Mouse (Mus musculus) lung, adult 2 months (tissue): ENCODE results near the gene Lins1. TPM values are rescaled to one million over a fixed set of nuclear protein-coding genes. Genes with fewer than 3 reads are reported as not detected.

Experiments used
- DNase-seq: peaks from one replicate; pipeline ENCODE4 v3.0.0; 2022
- H3K4me1 ChIP-seq: fragments of 200-500 bp; 2 replicates; pipeline ENCODE4 v1.6.1; 2011; ENCODE audit warnings: low read length; ENCODE audit not compliant: control insufficient read depth, insufficient read depth
- H3K4me3 ChIP-seq: fragments of 200-500 bp; replicated peaks from 2 replicates; pipeline ENCODE3; 2011; ENCODE audit warnings: low read depth, mild to moderate bottlenecking, control low read depth, low read length; ENCODE audit errors: extremely low read depth
- CTCF ChIP-seq: fragments of 200-500 bp; IDR thresholded peaks from 2 replicates; pipeline ENCODE4 v1.5.1; 2011; ENCODE audit warnings: mild to moderate bottlenecking, low read length, control low read depth; ENCODE audit not compliant: insufficient read depth
- POLR2A ChIP-seq: fragments of 200-500 bp; IDR thresholded peaks from 2 replicates; pipeline ENCODE4 v1.6.1; 2011; ENCODE audit warnings: low read depth, mild to moderate bottlenecking, control low read depth, low read length, borderline replicate concordance; ENCODE audit errors: extremely low read depth
- WGBS: fragments of 180-500 bp; shearing (Covaris S2); methylation state at CpG from one replicate; pipeline ENCODE4 v1.1.7; 2018; 5-methylcytosine and 5-hydroxymethylcytosine counted together
- polyA plus RNA-seq: library from polyadenylated mRNA; depleted of rRNA; stranded (reverse); fragments of >200 nt; gene quantifications from 2 replicates; pipeline ENCODE4 v1.2.3, GENCODE M21; 2012; rRNA removed

The Lins1 gene
- 5.5 and 7.3 TPM in 2 replicates for polyA plus RNA-seq

- DNase-seq = peak; percentile 96
- Histone ChIP-seq H3K4me1 (peaks cover 9% of the 10 kb centered on the region), H3K4me3 (peak within 1 kb of the TSS; percentile 96)
- 1% methylated on average over 52 of the region's 52 CpGs for WGBS
- TF ChIP-seq CTCF (no peak), POLR2A (peak; percentile 62; the same call in 1 of the 2 replicates)
Measured at GRCm38 (mm10) chr7:66689620-66690360, at the start of gene Lins1. Gene Lins1 (plus strand): TSS chr7:66689889.

- 98% methylated on average over 2 of the region's 2 CpGs for WGBS
- TF ChIP-seq POLR2A (no peak), CTCF (no peak)
- H3K4me3 ChIP-seq = no peak overlapping the region
- DNase-seq = no peak
- H3K4me1 ChIP-seq = no peaks in the 10 kb centered on the region
Measured at GRCm38 (mm10) chr7:66645736-66646135, 44.0 kb upstream of the Lins1 start.

- no peaks in the 10 kb centered on the region for H3K4me1 ChIP-seq
- no peak for DNase-seq
- no peak for TF ChIP-seq CTCF
- TF ChIP-seq POLR2A = no peak
- WGBS = 75% methylated on average over 2 of the region's 2 CpGs
- H3K4me3 ChIP-seq = no peak overlapping the region
Measured at GRCm38 (mm10) chr7:66649181-66649580, 40.5 kb upstream of the Lins1 start.

GRCm38 (mm10) chr7:66650883-66651282, 38.8 kb upstream of the Lins1 start:
- no peaks in the 10 kb centered on the region for H3K4me1 ChIP-seq
- 74% methylated on average over 5 of the region's 5 CpGs for WGBS
- TF ChIP-seq POLR2A (no peak), CTCF (no peak)
- no peak for DNase-seq
- H3K4me3 ChIP-seq = no peak overlapping the region

DNA sequence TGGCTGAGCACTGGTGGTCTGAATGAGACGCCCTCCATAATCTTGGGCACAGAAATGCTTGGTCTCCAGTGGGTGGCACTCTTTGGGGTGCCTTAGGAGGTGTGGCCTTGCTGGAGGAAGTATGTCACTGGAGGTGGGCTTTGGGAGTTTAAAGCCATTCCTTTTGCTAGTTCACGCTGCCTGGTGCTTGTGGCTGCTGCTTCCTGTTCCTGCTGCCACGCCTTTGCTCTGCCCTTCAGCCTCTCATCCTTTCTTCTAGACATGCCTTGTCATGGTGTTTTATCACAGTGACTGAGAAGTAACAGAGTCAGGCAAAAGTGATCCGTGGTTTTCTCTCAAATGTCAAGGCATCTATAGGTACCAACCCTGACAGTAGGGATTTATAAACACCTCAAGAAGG, 37.5 kb upstream of the Lins1 start:
- TF ChIP-seq CTCF = no peak
- no peak for TF ChIP-seq POLR2A
- WGBS = 76% methylated on average over 4 of the region's 4 CpGs
- Histone ChIP-seq H3K4me3 (no peak overlapping the region), H3K4me1 (0 out of 2 replicates have a peak, but pooled peaks cover under 1% of the 10 kb centered on the region)
- DNase-seq = no peak

DNA sequence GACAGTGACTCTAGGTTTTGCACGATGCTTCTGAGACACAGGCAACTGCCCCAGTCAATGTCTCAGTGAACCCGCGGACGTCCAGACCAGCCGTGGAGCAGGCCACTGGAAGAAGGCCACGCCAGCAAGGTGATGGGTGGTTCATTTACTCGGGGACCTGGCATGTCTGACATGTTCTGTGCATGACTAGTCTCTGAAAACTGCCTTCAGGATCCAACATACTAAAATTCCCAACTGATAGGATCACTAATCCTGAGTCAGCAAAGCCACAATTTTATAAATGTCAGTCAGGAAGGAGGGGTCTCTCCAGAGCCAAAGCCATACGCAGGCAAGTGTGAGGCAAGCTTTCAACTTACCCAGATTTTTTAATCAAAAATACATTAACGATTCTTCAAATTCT, 36.1 kb upstream of the Lins1 start:
- no peak for TF ChIP-seq POLR2A
- TF ChIP-seq CTCF = no peak
- 79% methylated on average over 9 of the region's 9 CpGs for WGBS

GRCm38 (mm10) chr7:66655471-66655870, 34.2 kb upstream of the Lins1 start:
- TF ChIP-seq POLR2A (no peak), CTCF (no peak)
- Histone ChIP-seq H3K4me1 (peaks cover 11% of the 10 kb centered on the region; the same call in 1 of the 2 replicates), H3K4me3 (no peak overlapping the region)
- 87% methylated on average over 9 of the region's 9 CpGs for WGBS
- no peak for DNase-seq

More for the DNA sequence above, 36.1 kb upstream of the Lins1 start:
- H3K4me3 ChIP-seq = no peak overlapping the region
- peaks cover 7% of the 10 kb centered on the region; the same call in 1 of the 2 replicates for H3K4me1 ChIP-seq
- no peak for DNase-seq

GRCm38 (mm10) chr7:66660291-66660690, 29.4 kb upstream of the Lins1 start:
- Histone ChIP-seq H3K4me1 (peaks cover 13% of the 10 kb centered on the region; the same call in 1 of the 2 replicates), H3K4me3 (no peak overlapping the region)
- no peak for DNase-seq
- no peak for TF ChIP-seq POLR2A
- 0 out of 2 replicates have a peak, but pooled peaks have one; percentile 2 for TF ChIP-seq CTCF
- 72% methylated on average over 7 of the region's 7 CpGs for WGBS

DNA sequence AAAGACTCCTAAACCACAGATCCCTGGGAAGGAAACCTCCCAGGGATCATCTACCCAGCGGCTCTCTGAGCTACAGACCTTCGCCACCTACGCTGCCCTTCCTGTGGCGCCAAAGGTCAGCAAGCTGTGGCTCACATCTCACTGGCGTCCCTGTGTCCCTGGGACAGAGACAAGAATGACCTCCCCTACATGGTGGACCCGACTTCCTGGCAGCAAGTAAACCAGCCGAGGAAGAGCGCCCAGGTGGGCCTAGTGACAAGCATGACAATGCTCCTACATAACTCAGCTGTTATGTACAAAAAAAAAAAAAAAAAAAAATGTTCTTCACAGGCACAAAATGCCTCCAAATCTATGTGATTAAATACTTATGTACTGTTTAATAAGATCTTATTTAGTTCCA, 28.7 kb upstream of the Lins1 start:
- DNase-seq = no peak
- peaks cover 13% of the 10 kb centered on the region; the same call in 1 of the 2 replicates for H3K4me1 ChIP-seq
- WGBS = 73% methylated on average over 8 of the region's 8 CpGs
- TF ChIP-seq POLR2A (no peak), CTCF (no peak)
- H3K4me3 ChIP-seq = no peak overlapping the region

- DNase-seq = peak; percentile 68
Measured at GRCm38 (mm10) chr7:66661572-66661971, 28.1 kb upstream of the Lins1 start.

More at GRCm38 (mm10) chr7:66661572-66661971, 28.1 kb upstream of the Lins1 start:
- TF ChIP-seq POLR2A (no peak), CTCF (peak; percentile 42)
- Histone ChIP-seq H3K4me1 (peaks cover 13% of the 10 kb centered on the region; the same call in 1 of the 2 replicates), H3K4me3 (peak overlapping the region; percentile 18)
- 5% methylated on average over 8 of the region's 8 CpGs for WGBS
